Mouse (Mus musculus) A20 (cell line): ENCODE measurements around the gene 6430531B16Rik.

Source experiments
- DNase-seq: peaks from one replicate; pipeline ENCODE4 v3.0.0-alpha.2; 2011; ENCODE audit warnings: low read depth, low spot score

6430531B16Rik gene

GRCm38 (mm10) chr7:139970979-139971378, 7.6 kb downstream of the 6430531B16Rik start:
- no peak for DNase-seq

GRCm38 (mm10) chr7:139970216-139970919, 8.2 kb downstream of the 6430531B16Rik start:
- DNase-seq: peak; percentile 22

- DNase-seq: peak; percentile 85
Observed at GRCm38 (mm10) chr7:139969348-139970130, 9.0 kb downstream of the 6430531B16Rik start.

GRCm38 (mm10) chr7:139968428-139968827, 10.1 kb downstream of the 6430531B16Rik start:
- DNase-seq: peak; percentile 87

- no peak for DNase-seq
Observed at GRCm38 (mm10) chr7:139967175-139967574, 11.4 kb downstream of the 6430531B16Rik start.

- DNase-seq: no peak
Observed at GRCm38 (mm10) chr7:139963814-139964213, 14.7 kb downstream of the 6430531B16Rik start.

- DNase-seq: no peak
Observed at GRCm38 (mm10) chr7:139961141-139961540, 17.4 kb downstream of the 6430531B16Rik start.

GRCm38 (mm10) chr7:139957958-139958357, 20.6 kb downstream of the 6430531B16Rik start:
- no peak for DNase-seq

- no peak for DNase-seq
Observed at GRCm38 (mm10) chr7:139957437-139957836, 21.1 kb downstream of the 6430531B16Rik start.

- DNase-seq: no peak
Observed at GRCm38 (mm10) chr7:139956658-139957057, 21.9 kb downstream of the 6430531B16Rik start.

GRCm38 (mm10) chr7:139955505-139955904, 23.1 kb downstream of the 6430531B16Rik start:
- no peak for DNase-seq

GRCm38 (mm10) chr7:139951991-139952633, 26.4 kb downstream of the 6430531B16Rik start:
- DNase-seq: no peak

GRCm38 (mm10) chr7:139951079-139951478, 27.5 kb downstream of the 6430531B16Rik start:
- DNase-seq: peak; percentile 50

GRCm38 (mm10) chr7:139950283-139950971, 28.1 kb downstream of the 6430531B16Rik start:
- DNase-seq: peak; percentile 86

GRCm38 (mm10) chr7:139949893-139950282, 28.7 kb downstream of the 6430531B16Rik start:
- DNase-seq: peak; percentile 82

- no peak for DNase-seq
Observed at GRCm38 (mm10) chr7:139946032-139946431, 32.5 kb downstream of the 6430531B16Rik start.

GRCm38 (mm10) chr7:139945516-139945915, 33.0 kb downstream of the 6430531B16Rik start:
- DNase-seq: no peak

- DNase-seq: no peak
Observed at GRCm38 (mm10) chr7:139944291-139945240, 34.0 kb downstream of the 6430531B16Rik start.

- no peak for DNase-seq
Observed at GRCm38 (mm10) chr7:139943674-139944281, 34.8 kb downstream of the 6430531B16Rik start, which contains the start of gene Utf1. Utf1 (plus strand) TSS chr7:139943789.
